Mouse (Mus musculus): ENCODE results near the gene Olfr70. TPM values are rescaled to one million over a fixed set of nuclear protein-coding genes. Genes with fewer than 3 reads are reported as not detected.
A peak's percentile ranks its signal among the peaks of the same experiment; 100 is the strongest.

Olfr70 gene
- polyA plus RNA-seq, 1 experiment from 2014 or later = not detected

GRCm38 (mm10) chr4:43678541-43678940 lies 22.1 kb downstream of the Olfr70 start:
- Histone ChIP-seq H3K9ac (ENCODE audit: low read length) (no peak overlapping the region), H3K27me3 (ENCODE audit: control insufficient read depth, insufficient read depth, low read length) (no peaks in the 10 kb centered on the region), H3K4me3 (ENCODE audit: low read depth, low read length) (no peak overlapping the region), H3K36me3 (ENCODE audit: control insufficient read depth, insufficient read depth, low read length) (no peaks in the 10 kb centered on the region; the same call in 1 of the 2 replicates), H3K4me1 (ENCODE audit: control insufficient read depth, insufficient read depth, low read length) (no peaks in the 10 kb centered on the region), H3K9me3 (ENCODE audit: control insufficient read depth, low read length) (no peaks in the 10 kb centered on the region), H3K27ac (replicated peaks; ENCODE audit: low read depth, low read length) (no peak overlapping the region), H3K4me2 (ENCODE audit: low read depth, severe bottlenecking) (no peak overlapping the region)
- WGBS = 88% methylated on average over 6 of the region's 6 CpGs
- DNase-seq (ENCODE audit: low spot score) (no peak), ATAC-seq (ENCODE audit: insufficient number of reproducible peaks, low FRiP score, low TSS enrichment, low read depth) (no peak)

DNA sequence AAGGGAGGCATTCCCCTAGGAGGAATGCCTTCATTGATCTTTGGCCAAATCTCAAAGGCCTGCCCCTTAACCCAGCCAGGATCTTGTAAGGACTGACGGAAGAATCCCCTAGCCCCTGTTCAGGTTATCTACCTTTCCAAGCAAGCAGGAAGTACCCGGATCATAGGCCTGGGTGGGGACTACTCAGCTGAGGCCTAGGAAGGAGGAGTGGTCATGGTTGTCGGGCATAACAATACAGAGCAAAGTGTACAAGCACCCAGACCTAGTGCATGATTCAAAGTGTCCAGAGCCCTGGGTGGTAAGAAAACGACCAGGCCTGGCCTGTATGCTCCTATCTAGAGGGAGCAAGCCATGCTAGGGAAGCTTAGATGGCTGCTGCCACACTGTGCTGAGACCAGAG lies 25.0 kb downstream of the Olfr70 start:
- no peak overlapping the region for H3K4me3 ChIP-seq (ENCODE audit: low read depth, low read length)
- no peak overlapping the region for H3K4me2 ChIP-seq (ENCODE audit: low read depth, severe bottlenecking)
- H3K9ac ChIP-seq (ENCODE audit: low read length) = no peak overlapping the region
- no peaks in the 10 kb centered on the region for H3K27me3 ChIP-seq (ENCODE audit: control insufficient read depth, insufficient read depth, low read length)
- H3K9me3 ChIP-seq (ENCODE audit: control insufficient read depth, low read length) = no peaks in the 10 kb centered on the region
- H3K4me1 ChIP-seq (ENCODE audit: control insufficient read depth, insufficient read depth, low read length) = no peaks in the 10 kb centered on the region
- no peak overlapping the region for H3K27ac ChIP-seq (replicated peaks; ENCODE audit: low read depth, low read length)
- H3K36me3 ChIP-seq (ENCODE audit: control insufficient read depth, insufficient read depth, low read length) = no peaks in the 10 kb centered on the region
- 75% methylated on average over 4 of the region's 4 CpGs for WGBS
- DNase-seq (ENCODE audit: low spot score) (no peak), ATAC-seq (ENCODE audit: insufficient number of reproducible peaks, low FRiP score, low TSS enrichment, low read depth) (no peak)

- ATAC-seq (ENCODE audit: insufficient number of reproducible peaks, low FRiP score, low TSS enrichment, low read depth) = no peak
- H3K9me3 ChIP-seq (ENCODE audit: control insufficient read depth, low read length) = no peaks in the 10 kb centered on the region
- H3K4me1 ChIP-seq (ENCODE audit: control insufficient read depth, insufficient read depth, low read length) = 0 out of 2 replicates have a peak, but pooled peaks cover under 1% of the 10 kb centered on the region
- H3K4me2 ChIP-seq (ENCODE audit: low read depth, severe bottlenecking) = no peak overlapping the region
- H3K27ac ChIP-seq (replicated peaks; ENCODE audit: low read depth, low read length) = no peak overlapping the region
- no peaks in the 10 kb centered on the region for H3K27me3 ChIP-seq (ENCODE audit: control insufficient read depth, insufficient read depth, low read length)
- H3K4me3 ChIP-seq (ENCODE audit: low read depth, low read length) = no peak overlapping the region
- WGBS = 87% methylated on average over 5 of the region's 5 CpGs
- no peak for DNase-seq (ENCODE audit: low spot score)
- H3K36me3 ChIP-seq (ENCODE audit: control insufficient read depth, insufficient read depth, low read length) = no peaks in the 10 kb centered on the region
- no peak overlapping the region for H3K9ac ChIP-seq (ENCODE audit: low read length)
Measured at GRCm38 (mm10) chr4:43674974-43675373, 25.6 kb downstream of the Olfr70 start.

DNA sequence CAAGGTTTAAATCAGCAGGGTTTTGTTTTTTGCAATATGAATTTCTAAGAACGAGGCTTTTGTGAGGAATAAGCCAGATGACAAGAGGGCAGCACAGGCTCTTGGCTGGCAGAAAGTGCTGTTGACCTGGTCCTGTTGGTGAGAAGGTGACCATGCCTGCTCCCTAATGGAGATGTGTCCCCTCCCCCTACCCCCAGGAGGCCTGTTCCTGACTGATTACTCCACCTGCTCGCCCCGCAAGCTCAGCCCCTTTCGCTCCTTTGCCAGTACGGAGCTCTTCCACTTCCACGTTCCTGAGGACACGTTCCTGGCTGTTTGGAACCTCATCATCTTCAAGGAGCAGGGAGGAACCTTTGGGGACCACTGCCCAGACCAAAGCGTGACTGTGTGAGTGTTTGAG lies 26.9 kb downstream of the Olfr70 start:
- H3K27ac ChIP-seq (replicated peaks; ENCODE audit: low read depth, low read length) = no peak overlapping the region
- H3K4me3 ChIP-seq (ENCODE audit: low read depth, low read length) = no peak overlapping the region
- no peaks in the 10 kb centered on the region for H3K36me3 ChIP-seq (ENCODE audit: control insufficient read depth, insufficient read depth, low read length)
- DNase-seq (ENCODE audit: low spot score) (no peak), ATAC-seq (ENCODE audit: insufficient number of reproducible peaks, low FRiP score, low TSS enrichment, low read depth) (no peak)
- 78% methylated on average over 8 of the region's 8 CpGs for WGBS
- 0 out of 2 replicates have a peak, but pooled peaks cover 6% of the 10 kb centered on the region for H3K4me1 ChIP-seq (ENCODE audit: control insufficient read depth, insufficient read depth, low read length)
- H3K9me3 ChIP-seq (ENCODE audit: control insufficient read depth, low read length) = no peaks in the 10 kb centered on the region
- H3K27me3 ChIP-seq (ENCODE audit: control insufficient read depth, insufficient read depth, low read length) = no peaks in the 10 kb centered on the region
- no peak overlapping the region for H3K4me2 ChIP-seq (ENCODE audit: low read depth, severe bottlenecking)
- H3K9ac ChIP-seq (ENCODE audit: low read length) = no peak overlapping the region

- Histone ChIP-seq H3K27me3 (ENCODE audit: control insufficient read depth, insufficient read depth, low read length) (no peaks in the 10 kb centered on the region), H3K9me3 (ENCODE audit: control insufficient read depth, low read length) (no peaks in the 10 kb centered on the region), H3K27ac (replicated peaks; ENCODE audit: low read depth, low read length) (no peak overlapping the region), H3K9ac (ENCODE audit: low read length) (no peak overlapping the region), H3K36me3 (ENCODE audit: control insufficient read depth, insufficient read depth, low read length) (no peaks in the 10 kb centered on the region), H3K4me3 (ENCODE audit: low read depth, low read length) (no peak overlapping the region), H3K4me1 (ENCODE audit: control insufficient read depth, insufficient read depth, low read length) (0 out of 2 replicates have a peak, but pooled peaks cover 6% of the 10 kb centered on the region), H3K4me2 (ENCODE audit: low read depth, severe bottlenecking) (no peak overlapping the region)
- DNase-seq (ENCODE audit: low spot score) (peak; percentile 94), ATAC-seq (ENCODE audit: insufficient number of reproducible peaks, low FRiP score, low TSS enrichment, low read depth) (no peak)
- 17% methylated on average over 2 of the region's 2 CpGs for WGBS
Measured at GRCm38 (mm10) chr4:43672070-43672469, 28.5 kb downstream of the Olfr70 start.

DNA sequence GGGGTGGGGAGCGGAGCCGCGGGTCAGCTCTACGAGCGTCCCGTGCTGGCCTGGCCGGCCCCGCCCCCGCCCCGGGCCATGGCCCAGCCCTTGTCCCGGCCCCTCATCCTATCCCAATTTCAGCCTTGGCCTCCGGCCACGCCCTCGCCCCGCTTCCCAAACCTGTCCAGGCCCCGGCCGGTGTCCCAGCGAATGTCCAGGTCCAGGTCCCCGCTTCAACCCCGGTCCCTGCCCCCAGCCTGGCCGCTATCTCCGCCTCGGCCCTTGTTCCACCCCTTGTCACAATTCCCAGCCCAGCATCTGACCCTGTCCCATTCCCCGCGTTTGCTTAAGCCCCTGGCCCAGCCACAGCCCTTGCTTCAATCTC lies 31.2 kb downstream of the Olfr70 start:
- Histone ChIP-seq H3K4me3 (ENCODE audit: low read depth, low read length) (peak overlapping the region; percentile 78), H3K4me2 (ENCODE audit: low read depth, severe bottlenecking) (peak overlapping the region; percentile 84), H3K4me1 (ENCODE audit: control insufficient read depth, insufficient read depth, low read length) (0 out of 2 replicates have a peak, but pooled peaks cover 6% of the 10 kb centered on the region), H3K9ac (ENCODE audit: low read length) (peak overlapping the region; percentile 79), H3K9me3 (ENCODE audit: control insufficient read depth, low read length) (no peaks in the 10 kb centered on the region), H3K27ac (replicated peaks; ENCODE audit: low read depth, low read length) (0 out of 2 replicates have a peak overlapping the region, but pooled peaks have one; percentile 51), H3K36me3 (ENCODE audit: control insufficient read depth, insufficient read depth, low read length) (no peaks in the 10 kb centered on the region), H3K27me3 (ENCODE audit: control insufficient read depth, insufficient read depth, low read length) (peaks cover 7% of the 10 kb centered on the region; the same call in 1 of the 2 replicates)
- DNase-seq (ENCODE audit: low spot score) (peak; percentile 79), ATAC-seq (ENCODE audit: insufficient number of reproducible peaks, low FRiP score, low TSS enrichment, low read depth) (peak; percentile 84)
- under 1% methylated on average over 24 of the region's 25 CpGs for WGBS

GRCm38 (mm10) chr4:43668782-43669427 lies 31.7 kb downstream of the Olfr70 start, which contains the start of the genes Tmem8b and Fam221b:
Gene Tmem8b (plus strand): TSS chr4:43668971.
Gene Fam221b (minus strand): TSS chr4:43669145.
- H3K9ac ChIP-seq (ENCODE audit: low read length) = peak within 1 kb of the TSS; percentile 79
- WGBS = 4% methylated on average over 31 of the region's 41 CpGs
- H3K4me1 ChIP-seq (ENCODE audit: control insufficient read depth, insufficient read depth, low read length) = 0 out of 2 replicates have a peak, but pooled peaks cover 6% of the 10 kb centered on the region
- H3K4me3 ChIP-seq (ENCODE audit: low read depth, low read length) = peak within 1 kb of the TSS; percentile 78
- peaks cover 7% of the 10 kb centered on the region; the same call in 1 of the 2 replicates for H3K27me3 ChIP-seq (ENCODE audit: control insufficient read depth, insufficient read depth, low read length)
- DNase-seq (ENCODE audit: low spot score) (peak; percentile 91), ATAC-seq (ENCODE audit: insufficient number of reproducible peaks, low FRiP score, low TSS enrichment, low read depth) (peak; percentile 93)
- H3K4me2 ChIP-seq (ENCODE audit: low read depth, severe bottlenecking) = peak within 1 kb of the TSS; percentile 84
- H3K9me3 ChIP-seq (ENCODE audit: control insufficient read depth, low read length) = no peaks in the 10 kb centered on the region
- H3K36me3 ChIP-seq (ENCODE audit: control insufficient read depth, insufficient read depth, low read length) = no peaks in the 10 kb centered on the region
- 0 out of 2 replicates have a peak within 1 kb of the TSS, but pooled peaks have one; percentile 51 for H3K27ac ChIP-seq (replicated peaks; ENCODE audit: low read depth, low read length)

DNA sequence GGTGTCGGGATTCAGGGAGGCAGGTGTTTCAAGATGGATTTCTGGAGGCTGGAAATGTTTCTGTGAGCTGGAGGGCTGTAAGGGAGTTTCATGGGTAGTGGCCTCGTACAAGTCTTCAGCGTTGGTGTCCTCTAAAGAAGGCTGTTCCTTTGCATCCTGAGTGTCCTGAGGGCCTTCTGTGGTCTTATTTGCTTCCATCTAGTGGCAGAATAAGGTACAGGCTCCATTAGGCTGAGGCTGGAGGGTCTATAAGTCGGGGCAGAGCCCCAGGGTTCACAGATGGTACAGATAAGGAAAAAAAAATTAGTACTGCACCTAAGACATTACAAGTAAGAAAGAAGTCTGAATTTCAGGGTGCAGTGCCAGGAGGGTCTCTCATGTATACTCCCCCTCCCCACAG lies 34.2 kb downstream of the Olfr70 start:
- peaks cover 20% of the 10 kb centered on the region for H3K27me3 ChIP-seq (ENCODE audit: control insufficient read depth, insufficient read depth, low read length)
- no peak overlapping the region for H3K4me2 ChIP-seq (ENCODE audit: low read depth, severe bottlenecking)
- no peak overlapping the region for H3K4me3 ChIP-seq (ENCODE audit: low read depth, low read length)
- H3K9me3 ChIP-seq (ENCODE audit: control insufficient read depth, low read length) = no peaks in the 10 kb centered on the region
- DNase-seq (ENCODE audit: low spot score) (no peak), ATAC-seq (ENCODE audit: insufficient number of reproducible peaks, low FRiP score, low TSS enrichment, low read depth) (no peak)
- WGBS = 23% methylated on average over 4 of the region's 4 CpGs
- H3K36me3 ChIP-seq (ENCODE audit: control insufficient read depth, insufficient read depth, low read length) = no peaks in the 10 kb centered on the region
- H3K4me1 ChIP-seq (ENCODE audit: control insufficient read depth, insufficient read depth, low read length) = 0 out of 2 replicates have a peak, but pooled peaks cover 6% of the 10 kb centered on the region
- no peak overlapping the region for H3K27ac ChIP-seq (replicated peaks; ENCODE audit: low read depth, low read length)
- no peak overlapping the region for H3K9ac ChIP-seq (ENCODE audit: low read length)

Measured in limb, embryonic 11.5 days (tissue).